Mouse (Mus musculus) R1 (cell line): ENCODE results near the gene Dnajb2.

Experiments
- DNase-seq: peaks from one replicate; pipeline ENCODE4 v3.0.0-alpha.2; 2018; ENCODE audit warnings: low read depth, low spot score

Gene Dnajb2

GRCm38 (mm10) chr1:75236117-75237050 is at the start of gene Dnajb2:
Gene Dnajb2 (plus strand): TSS chr1:75236406.
- peak; percentile 90 for DNase-seq

- no peak for DNase-seq
Observed at GRCm38 (mm10) chr1:75187126-75187525, 49.1 kb upstream of the Dnajb2 start.

GRCm38 (mm10) chr1:75187914-75188483 is 48.2 kb upstream of the Dnajb2 start:
- DNase-seq: no peak

GRCm38 (mm10) chr1:75190577-75190976 is 45.6 kb upstream of the Dnajb2 start:
- DNase-seq: no peak

GRCm38 (mm10) chr1:75191258-75191621 is 45.0 kb upstream of the Dnajb2 start:
- DNase-seq: no peak

- peak; percentile 99 for DNase-seq
Observed at GRCm38 (mm10) chr1:75191622-75192402, 44.4 kb upstream of the Dnajb2 start, which contains the start of the genes Ankzf1 and Atg9a. Gene Ankzf1 (plus strand): TSS chr1:75192151. Gene Atg9a (minus strand): TSS chr1:75192196.

- no peak for DNase-seq
Observed at GRCm38 (mm10) chr1:75192452-75192851, 43.8 kb upstream of the Dnajb2 start.

GRCm38 (mm10) chr1:75201236-75201635 is 35.0 kb upstream of the Dnajb2 start:
- DNase-seq: no peak

GRCm38 (mm10) chr1:75208967-75209678 is 27.1 kb upstream of the Dnajb2 start:
- peak; percentile 82 for DNase-seq

- DNase-seq: peak; percentile 95
Observed at GRCm38 (mm10) chr1:75210136-75211087, 25.8 kb upstream of the Dnajb2 start, which contains the start of the genes Glb1l and Stk16. Gene Glb1l (minus strand): TSS chr1:75210813. Gene Stk16 (plus strand): TSS chr1:75210838.

GRCm38 (mm10) chr1:75211141-75211708 is 25.0 kb upstream of the Dnajb2 start:
- DNase-seq: no peak

GRCm38 (mm10) chr1:75212542-75212941 is 23.7 kb upstream of the Dnajb2 start:
- DNase-seq: no peak

- no peak for DNase-seq
Observed at GRCm38 (mm10) chr1:75213096-75213495, 23.1 kb upstream of the Dnajb2 start.

- peak; percentile 58 for DNase-seq
Observed at GRCm38 (mm10) chr1:75214442-75214841, 21.8 kb upstream of the Dnajb2 start.

- no peak for DNase-seq
Observed at GRCm38 (mm10) chr1:75214886-75215285, 21.3 kb upstream of the Dnajb2 start.

GRCm38 (mm10) chr1:75215785-75216184 is 20.4 kb upstream of the Dnajb2 start:
- no peak for DNase-seq

- no peak for DNase-seq
Observed at GRCm38 (mm10) chr1:75216797-75217585, 19.2 kb upstream of the Dnajb2 start.

GRCm38 (mm10) chr1:75217893-75218226 is 18.3 kb upstream of the Dnajb2 start:
- DNase-seq: no peak
